36 mouse cellular contexts compared by ENCODE assay signal in the genomic region with DNA sequence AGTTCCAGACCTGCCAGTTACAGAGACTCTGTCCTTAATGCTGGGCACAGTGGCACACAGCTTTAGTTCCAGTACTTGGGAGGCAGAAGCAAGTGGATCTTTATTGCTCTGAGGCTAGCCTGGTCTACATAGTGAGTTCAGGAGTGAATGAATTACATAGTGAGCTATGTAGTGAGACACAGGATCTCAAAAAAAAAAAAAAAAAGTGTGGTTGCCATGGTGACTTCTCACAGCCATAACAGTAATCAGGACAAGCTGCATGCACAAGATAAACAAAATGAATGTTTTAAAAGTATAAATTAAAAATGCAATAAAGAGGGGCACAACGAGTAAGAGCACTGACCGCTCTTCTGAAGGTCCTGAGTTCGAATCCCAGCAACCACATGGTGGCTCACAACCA. TPM values are rescaled to one million over a fixed set of nuclear protein-coding genes. Genes with fewer than 3 reads are reported as not detected.
DNase-seq lines count a peak whose midpoint lies in the region; ATAC-seq and TF ChIP-seq lines count a peak whose summit lies in the region.
"Had no signal": no experiment of that assay in that cellular context is flagged by ENCODE, and none has a peak within 500 bp of the region (broad histone marks: within the 10 kb centered on the region; RNA-seq: fewer than 3 reads in every experiment).

No protein-coding gene starts in this region.

- no peak for TF ChIP-seq CTCF in forebrain, postnatal 0 days (IDR thresholded peaks at IDR 0.05; ENCODE audit: low read depth)

- H3K36me3 ChIP-seq in ES-E14 (ENCODE audit: control insufficient read depth, insufficient read depth, low read length, poor library complexity, severe bottlenecking), result no peaks in the 10 kb centered on the region
- no peaks in the 10 kb centered on the region for H3K36me3 ChIP-seq in forebrain, postnatal 0 days (ENCODE audit: insufficient read depth)
- H3K36me3 ChIP-seq in forebrain, embryonic 10.5 days (replicated peaks), result no peaks in the 10 kb centered on the region
- H3K36me3 ChIP-seq: embryonic facial prominence, embryonic 12.5 days; forebrain, embryonic 12.5 days; hindbrain, embryonic 12.5 days; midbrain, embryonic 10.5 days; stomach, embryonic 15.5 days had no signal

- ATAC-seq in CD4-positive, CD25-positive, alpha-beta regulatory T cell, adult 4 months, result no peak
- no peak for ATAC-seq in forebrain, postnatal 0 days
- ATAC-seq: hindbrain, postnatal 0 days; intestine, embryonic 16.5 days; lung, postnatal 0 days had no signal

- no peak overlapping the region for H3K9ac ChIP-seq in ES-E14 (ENCODE audit: insufficient read depth, low read depth, low read length, poor library complexity, severe bottlenecking)
- H3K9ac ChIP-seq in forebrain, postnatal 0 days, result no peak overlapping the region
- H3K9ac ChIP-seq: embryonic facial prominence, embryonic 12.5 days; forebrain, embryonic 12.5 days; hindbrain, embryonic 12.5 days; stomach, embryonic 15.5 days had no signal

- H3K4me1 ChIP-seq in ES-E14 (ENCODE audit: control insufficient read depth in 2 of 2, insufficient read depth in 2 of 2, low read length in 2 of 2, poor library complexity in 1 of 2), result peaks cover 5 to 7% of the 10 kb centered on the region in 2 experiments; a peak in 3 of 4 replicates
- no peaks in the 10 kb centered on the region for H3K4me1 ChIP-seq in forebrain, postnatal 0 days (ENCODE audit: insufficient read depth)
- peaks cover 4% of the 10 kb centered on the region; the same call in 1 of the 2 replicates for H3K4me1 ChIP-seq in forebrain, embryonic 10.5 days
- H3K4me1 ChIP-seq: embryonic facial prominence, embryonic 12.5 days; forebrain, embryonic 12.5 days; hindbrain, embryonic 12.5 days; midbrain, embryonic 10.5 days; stomach, embryonic 15.5 days had no signal

- H3K4me3 ChIP-seq in ES-E14 (ENCODE audit: insufficient read depth in 1 of 2, low read depth in 1 of 2, low read length in 2 of 2, poor library complexity in 1 of 2, severe bottlenecking in 1 of 2), result no peak overlapping the region
- no peak overlapping the region for H3K4me3 ChIP-seq in forebrain, postnatal 0 days (ENCODE audit: low read depth, low read length)
- H3K4me3 ChIP-seq in forebrain, embryonic 10.5 days, result no peak overlapping the region
- H3K4me3 ChIP-seq: embryonic facial prominence, embryonic 12.5 days; forebrain, embryonic 12.5 days; hindbrain, embryonic 12.5 days; midbrain, embryonic 10.5 days; stomach, embryonic 15.5 days had no signal

- no peak overlapping the region for H3K27ac ChIP-seq in ES-E14 (ENCODE audit: insufficient read depth, low read depth, low read length, poor library complexity, severe bottlenecking)
- no peak overlapping the region for H3K27ac ChIP-seq in forebrain, postnatal 0 days (ENCODE audit: low read depth, low read length)
- H3K27ac ChIP-seq in forebrain, embryonic 10.5 days, result no peak overlapping the region
- H3K27ac ChIP-seq: embryonic facial prominence, embryonic 12.5 days; forebrain, embryonic 12.5 days; hindbrain, embryonic 12.5 days; hindbrain, postnatal 0 days; kidney, postnatal 0 days; macrophage; midbrain, embryonic 10.5 days; stomach, embryonic 15.5 days had no signal

- no peaks in the 10 kb centered on the region for H3K27me3 ChIP-seq in forebrain, postnatal 0 days (ENCODE audit: insufficient read depth, low read length)
- H3K27me3 ChIP-seq in forebrain, embryonic 10.5 days (ENCODE audit: poor library complexity, severe bottlenecking), result no peaks in the 10 kb centered on the region
- H3K27me3 ChIP-seq: embryonic facial prominence, embryonic 12.5 days; forebrain, embryonic 12.5 days; hindbrain, embryonic 12.5 days; stomach, embryonic 15.5 days had no signal

- 78% methylated on average over 3 of the region's 3 CpGs for WGBS in forebrain, postnatal 0 days
- WGBS in forebrain, embryonic 10.5 days, result 88% methylated on average over 3 of the region's 3 CpGs

- H3K9me3 ChIP-seq in ES-E14 (ENCODE audit: control insufficient read depth, insufficient read depth, low read depth, low read length), result no peaks in the 10 kb centered on the region
- no peaks in the 10 kb centered on the region for H3K9me3 ChIP-seq in forebrain, postnatal 0 days (ENCODE audit: low read length)
- H3K9me3 ChIP-seq in forebrain, embryonic 10.5 days, result no peaks in the 10 kb centered on the region
- H3K9me3 ChIP-seq: embryonic facial prominence, embryonic 12.5 days; forebrain, embryonic 12.5 days; hindbrain, embryonic 12.5 days; midbrain, embryonic 10.5 days; stomach, embryonic 15.5 days had no signal

- peak; percentile 31 for DNase-seq in CD4-positive, CD25-positive, alpha-beta regulatory T cell, adult 2 months (ENCODE audit: low read depth, low spot score)
- DNase-seq in ES-E14 (ENCODE audit: low read depth, low spot score), result no peak
- DNase-seq in induced T-regulatory cell, adult 2 months (ENCODE audit: low read depth), result peak; percentile 58
- peak; percentile 38 for DNase-seq in naive thymus-derived CD4-positive, alpha-beta T cell, adult 2 months (ENCODE audit: low read depth)
- DNase-seq in forebrain, postnatal 0 days, result no peak
- no peak for DNase-seq in forebrain, embryonic 10.5 days (ENCODE audit: extremely low spot score, low spot score)
- DNase-seq: adrenal gland, adult 8-10 months; cerebellum, adult 9-10 months; cerebellum, postnatal 36 days; embryo, embryonic 11 days; gastrocnemius, postnatal 25 days; heart, adult 11 months; heart, postnatal 36 days; kidney, adult 8-10 months; kidney, postnatal 4 days; layer of hippocampus, postnatal 36 days; left cerebral cortex, postnatal 4 days; lung, adult 18-20 months; retina, postnatal 1 day; right cerebral cortex, postnatal 14 days; thymus, postnatal 14 days had no signal

- in situ Hi-C loops in ES-E14 (cut with MboI; ENCODE audit: low sequenced_read_pairs in 2 of 2, unreplicated experiment in 2 of 2), result no loop called here

- H3K4me2 ChIP-seq in forebrain, postnatal 0 days (ENCODE audit: low read depth), result no peak overlapping the region
- H3K4me2 ChIP-seq: embryonic facial prominence, embryonic 12.5 days; forebrain, embryonic 12.5 days; heart, embryonic 11.5 days; hindbrain, embryonic 12.5 days; stomach, embryonic 15.5 days had no signal

TF ChIP-seq in ES-E14, 5 proteins besides CTCF, POLR2A, EP300 and RAD21:
- TF ChIP-seq MAFK (IDR thresholded peaks at IDR 0.05; ENCODE audit: insufficient read depth, low read depth, low read length), result no peak
- no peak for TF ChIP-seq HCFC1 (IDR thresholded peaks at IDR 0.05; ENCODE audit: borderline replicate concordance, insufficient read depth, low read length)
- no peak for TF ChIP-seq ZC3H11A (IDR thresholded peaks at IDR 0.05; ENCODE audit: borderline replicate concordance, low read depth, low read length)
- no peak for TF ChIP-seq CHD2 (IDR thresholded peaks at IDR 0.05; ENCODE audit: low read depth, low read length)
- TF ChIP-seq ZNF384 (IDR thresholded peaks at IDR 0.05; ENCODE audit: low read depth, low read length), result peak; percentile 69

RNA-seq across cellular contexts. Expression of a gene that starts 21.9 kb away (rescaled TPM):
- under 1 TPM in 1 of 2 experiments, not detected in 1; 0.16 TPM for polyA plus RNA-seq in CD4-positive, CD25-positive, alpha-beta regulatory T cell, adult 4 months (2017; shearing (Covaris generic))
- 0.98 and 2.4 TPM in 2 replicates for total RNA-seq in ES-E14 (2012; rRNA removed)
- total RNA-seq in forebrain, postnatal 0 days (2014; rRNA removed), result 2.5 and 3.1 TPM in 2 replicates
- polyA plus RNA-seq in forebrain, postnatal 0 days (2015; fragmentation: Nextera tagmentation; extraction: Ambion mirVana), result 0.05 TPM in 1 of 2 replicates, not detected in the other
- polyA plus RNA-seq in forebrain, embryonic 10.5 days (2016; fragmentation: Nextera tagmentation; extraction: Ambion mirVana), result not detected in 2 replicates
- total RNA-seq: gastrocnemius, postnatal 25 days had no signal
- polyA plus RNA-seq: C2C12; embryonic facial prominence, embryonic 12.5 days; forebrain, embryonic 12.5 days; heart, embryonic 11.5 days; heart, embryonic 16.5 days; intestine, embryonic 16.5 days; lung, postnatal 0 days; macrophage; midbrain, embryonic 10.5 days; neural tube, embryonic 14.5 days had no signal

RNA-seq across cellular contexts. Expression of a gene that starts 52.3 kb away (rescaled TPM):
- polyA plus RNA-seq in CD4-positive, CD25-positive, alpha-beta regulatory T cell, adult 4 months (2017; shearing (Covaris generic)), result 100 to 1,000 TPM in 1 of 2 experiments, 10 to 100 TPM in 1; 80.0 to 105 TPM
- total RNA-seq in ES-E14 (2012; rRNA removed), result 52.8 and 57.1 TPM in 2 replicates
- 38.9 and 47.5 TPM in 2 replicates for total RNA-seq in forebrain, postnatal 0 days (2014; rRNA removed)
- 28.0 and 35.7 TPM in 2 replicates for polyA plus RNA-seq in forebrain, postnatal 0 days (2015; fragmentation: Nextera tagmentation; extraction: Ambion mirVana)
- polyA plus RNA-seq in forebrain, embryonic 10.5 days (2016; fragmentation: Nextera tagmentation; extraction: Ambion mirVana), result 31.8 and 34.0 TPM in 2 replicates

Comparison
In these comparisons a context has a peak if more than half of its experiments do, and no peak if none do; other contexts are left out.
1. DNase-seq: peak in CD4-positive, CD25-positive, alpha-beta regulatory T cell, adult 2 months (single experiment), induced T-regulatory cell, adult 2 months (single experiment) and naive thymus-derived CD4-positive, alpha-beta T cell, adult 2 months (single experiment); none in ES-E14 (single experiment), forebrain, postnatal 0 days (single experiment) and forebrain, embryonic 10.5 days (single experiment).